8 mouse cellular contexts compared by ENCODE assay signal in the genomic region with DNA sequence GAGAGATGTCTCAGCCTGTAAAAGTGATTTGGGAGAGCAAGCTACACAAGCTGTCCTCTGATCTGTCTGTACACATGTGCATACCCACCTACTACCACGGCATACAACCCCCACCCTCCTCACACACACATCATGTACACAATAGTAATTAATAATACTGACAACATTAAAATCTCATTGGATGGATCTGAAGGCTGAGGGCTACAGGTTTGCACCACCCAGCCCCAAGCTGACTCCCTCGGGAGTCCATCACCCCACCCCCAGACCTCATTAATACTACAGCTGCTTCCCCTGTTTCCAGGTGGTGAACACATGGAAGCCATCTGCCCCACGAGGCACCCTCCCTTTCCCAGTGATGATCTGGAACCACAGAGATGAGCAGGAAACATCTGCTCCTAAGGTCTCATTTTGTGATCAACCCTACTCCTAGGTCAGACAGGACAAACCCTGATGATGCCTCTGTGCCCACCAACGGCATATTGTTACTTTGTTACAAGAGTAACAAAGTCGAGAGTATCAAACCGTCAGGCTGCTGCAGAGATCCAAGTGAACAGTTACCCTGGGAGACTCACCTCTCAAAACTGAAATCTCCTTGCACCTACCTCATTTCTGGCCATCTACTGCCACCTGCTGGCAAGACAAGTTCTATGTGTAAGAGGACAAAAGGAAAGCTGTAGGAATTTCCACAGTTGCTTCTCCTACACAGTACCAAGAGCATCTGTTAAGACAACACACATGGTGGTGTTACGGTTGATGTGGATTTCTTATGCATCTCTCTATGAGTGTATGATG.
DNase-seq lines count a peak whose midpoint lies in the region; ATAC-seq and TF ChIP-seq lines count a peak whose summit lies in the region.

No protein-coding gene starts in this region.

- peak; percentile 52 for TF ChIP-seq CTCF in liver, adult 2 months (IDR thresholded peaks at IDR 0.05; ENCODE audit: low read depth, low read length)

- H3K9ac ChIP-seq in embryonic facial prominence, embryonic 11.5 days (replicated peaks; ENCODE audit: low read length) = no peak overlapping the region
- no peak overlapping the region for H3K9ac ChIP-seq in heart, embryonic 14.5 days (ENCODE audit: low read length)
- H3K9ac ChIP-seq in liver, adult 2 months (ENCODE audit: low read depth, low read length) = no peak overlapping the region
- no peak overlapping the region for H3K9ac ChIP-seq in neural tube, embryonic 14.5 days (replicated peaks; ENCODE audit: low read depth, low read length)

- no peaks in the 10 kb centered on the region for H3K79me2 ChIP-seq in liver, adult 2 months (ENCODE audit: control insufficient read depth, insufficient read depth, low read length)

- TF ChIP-seq POLR2A in liver, adult 2 months (IDR thresholded peaks at IDR 0.05; ENCODE audit: extremely low read depth, insufficient read depth, low read length) = no peak

- H3K27me3 ChIP-seq in embryonic facial prominence, embryonic 11.5 days (ENCODE audit: control insufficient read depth, insufficient read depth, low read length) = no peaks in the 10 kb centered on the region
- no peaks in the 10 kb centered on the region for H3K27me3 ChIP-seq in heart, embryonic 14.5 days (ENCODE audit: control insufficient read depth, insufficient read depth, low read length)
- H3K27me3 ChIP-seq in liver, adult 2 months (ENCODE audit: control insufficient read depth, insufficient read depth, low read length) = no peaks in the 10 kb centered on the region
- H3K27me3 ChIP-seq in neural tube, embryonic 14.5 days (ENCODE audit: control insufficient read depth, insufficient read depth, low read length) = no peaks in the 10 kb centered on the region

- no peaks in the 10 kb centered on the region for H3K36me3 ChIP-seq in embryonic facial prominence, embryonic 11.5 days (replicated peaks; ENCODE audit: control insufficient read depth, insufficient read depth, low read depth, low read length)
- no peaks in the 10 kb centered on the region for H3K36me3 ChIP-seq in heart, embryonic 14.5 days (ENCODE audit: control insufficient read depth, insufficient read depth, low read length)
- no peaks in the 10 kb centered on the region for H3K36me3 ChIP-seq in liver, adult 2 months (ENCODE audit: control insufficient read depth, insufficient read depth, low read length)
- no peaks in the 10 kb centered on the region for H3K36me3 ChIP-seq in neural tube, embryonic 14.5 days (ENCODE audit: control insufficient read depth, insufficient read depth, low read length)

- no peaks in the 10 kb centered on the region for H3K9me3 ChIP-seq in embryonic facial prominence, embryonic 11.5 days (replicated peaks; ENCODE audit: control insufficient read depth, low read length)
- no peaks in the 10 kb centered on the region for H3K9me3 ChIP-seq in heart, embryonic 14.5 days (ENCODE audit: control insufficient read depth, low read length)
- no peaks in the 10 kb centered on the region for H3K9me3 ChIP-seq in neural tube, embryonic 14.5 days (ENCODE audit: control insufficient read depth, low read length)

- H3K4me3 ChIP-seq in embryonic facial prominence, embryonic 11.5 days (ENCODE audit: low read depth, low read length) = no peak overlapping the region
- no peak overlapping the region for H3K4me3 ChIP-seq in heart, embryonic 14.5 days (ENCODE audit: control insufficient read depth in 1 of 2, insufficient read depth in 1 of 2, low read depth in 1 of 2, low read length in 2 of 2)
- H3K4me3 ChIP-seq in liver, adult 2 months (ENCODE audit: insufficient read depth, low read depth, low read length) = no peak overlapping the region
- H3K4me3 ChIP-seq in neural tube, embryonic 14.5 days (ENCODE audit: low read depth, low read length) = no peak overlapping the region

- ATAC-seq in embryonic facial prominence, embryonic 11.5 days (replicated peaks; ENCODE audit: insufficient number of reproducible peaks, low FRiP score, low TSS enrichment, low read depth) = peak; percentile 66
- ATAC-seq in heart, embryonic 14.5 days (ENCODE audit: insufficient number of reproducible peaks, insufficient read depth, low FRiP score, low read depth) = 0 out of 2 replicates have a peak, but pooled peaks have one; percentile 17
- peak; percentile 88 for ATAC-seq in neural tube, embryonic 14.5 days (ENCODE audit: low read depth)

- no peaks in the 10 kb centered on the region for H3K4me1 ChIP-seq in embryonic facial prominence, embryonic 11.5 days (ENCODE audit: control insufficient read depth, insufficient read depth, low read length)
- H3K4me1 ChIP-seq in heart, embryonic 14.5 days (ENCODE audit: control insufficient read depth in 2 of 2, insufficient read depth in 2 of 2, low read length in 2 of 2) = peaks cover 9 to 10% of the 10 kb centered on the region in 2 experiments
- H3K4me1 ChIP-seq in liver, adult 2 months (ENCODE audit: control insufficient read depth, insufficient read depth, low read length) = no peaks in the 10 kb centered on the region
- H3K4me1 ChIP-seq in neural tube, embryonic 14.5 days (ENCODE audit: control insufficient read depth, insufficient read depth, low read length) = no peaks in the 10 kb centered on the region

- WGBS in embryonic facial prominence, embryonic 11.5 days = 28% methylated on average over 7 of the region's 7 CpGs
- 32% methylated on average over 7 of the region's 7 CpGs for WGBS in heart, embryonic 14.5 days
- 32% methylated on average over 7 of the region's 7 CpGs for WGBS in liver, adult 2 months
- 27% methylated on average over 7 of the region's 7 CpGs for WGBS in neural tube, embryonic 14.5 days

- no peak overlapping the region for H3K4me2 ChIP-seq in embryonic facial prominence, embryonic 11.5 days (ENCODE audit: low read depth, low read length)
- H3K4me2 ChIP-seq in heart, embryonic 14.5 days (ENCODE audit: low read length) = no peak overlapping the region
- H3K4me2 ChIP-seq in neural tube, embryonic 14.5 days (ENCODE audit: low read depth, low read length) = no peak overlapping the region

- H3K27ac ChIP-seq in embryonic facial prominence, embryonic 11.5 days (replicated peaks; ENCODE audit: low read depth, low read length) = no peak overlapping the region
- H3K27ac ChIP-seq in heart, embryonic 14.5 days (replicated peaks in 1 of 2; ENCODE audit: control insufficient read depth in 1 of 2, insufficient read depth in 1 of 2, low read depth in 2 of 2, low read length in 2 of 2) = no peak overlapping the region
- H3K27ac ChIP-seq in liver, adult 2 months (replicated peaks; ENCODE audit: insufficient read depth, low read depth, low read length) = no peak overlapping the region
- H3K27ac ChIP-seq in neural tube, embryonic 14.5 days (ENCODE audit: low read depth, low read length) = no peak overlapping the region

- peak; percentile 91 for DNase-seq in 3T3-L1 (ENCODE audit: low read depth, low spot score)
- DNase-seq in adrenal gland, postnatal 14 days = peak; percentile 87
- DNase-seq in embryonic facial prominence, embryonic 11.5 days (ENCODE audit: low spot score) = peak; percentile 88
- DNase-seq in kidney, postnatal 10 days = peak; percentile 92
- peak; percentile 67 for DNase-seq in liver, adult 2 months (ENCODE audit: extremely low read depth, low read depth, low spot score)
- peak; percentile 6 to 60 for DNase-seq in thymus, postnatal 10 days (ENCODE audit: low spot score in 2 of 2)

Comparison
In these comparisons a context has a peak if more than half of its experiments do, and no peak if none do; other contexts are left out.
1. DNase-seq: peak in every context shown above with its lines; median percentile 92 in kidney, postnatal 10 days; 91 in 3T3-L1; 88 in embryonic facial prominence, embryonic 11.5 days; 87 in adrenal gland, postnatal 14 days; 67 in liver, adult 2 months; 33 in thymus, postnatal 10 days.
2. ATAC-seq: peak in every context shown above with its lines; median percentile 88 in neural tube, embryonic 14.5 days; 66 in embryonic facial prominence, embryonic 11.5 days; 17 in heart, embryonic 14.5 days.